Mouse (Mus musculus): ENCODE results near the gene Mbtps1. TPM values are rescaled to one million over a fixed set of nuclear protein-coding genes. Genes with fewer than 3 reads are reported as not detected.

Gene Mbtps1
- polyA plus RNA-seq (2015; fragmentation: Nextera tagmentation; extraction: Ambion mirVana), result 78.0 and 82.5 TPM in 2 replicates

- ATAC-seq, result peak; percentile 95
- 5% methylated on average over 63 of the region's 63 CpGs for WGBS
Observed at GRCm38 (mm10) chr8:119558603-119559401, at the start of gene Mbtps1. Gene Mbtps1, minus strand, starts transcription at chr8:119558735.

GRCm38 (mm10) chr8:119606224-119606623 is 47.7 kb upstream of the Mbtps1 start:
- H3K4me3 ChIP-seq (ENCODE audit: low read length), result no peak overlapping the region
- WGBS, result 87% methylated on average over 2 of the region's 2 CpGs
- peaks cover 11% of the 10 kb centered on the region for H3K4me1 ChIP-seq (ENCODE audit: control insufficient read depth, insufficient read depth, low read length)
- H3K27ac ChIP-seq (ENCODE audit: low read length), result no peak overlapping the region
- no peak overlapping the region for H3K9ac ChIP-seq (ENCODE audit: low read depth, low read length)
- H3K36me3 ChIP-seq (ENCODE audit: control insufficient read depth, insufficient read depth, low read length), result peaks cover 3% of the 10 kb centered on the region; the same call in 1 of the 2 replicates
- ATAC-seq, result no peak
- 0 out of 2 replicates have a peak, but pooled peaks cover 10% of the 10 kb centered on the region for H3K9me3 ChIP-seq (ENCODE audit: control insufficient read depth, low read length)
- H3K27me3 ChIP-seq (replicated peaks; ENCODE audit: control insufficient read depth, insufficient read depth, low read length), result no peaks in the 10 kb centered on the region
- H3K4me2 ChIP-seq (ENCODE audit: low read depth, low read length), result no peak overlapping the region

More at GRCm38 (mm10) chr8:119558603-119559401, at the start of gene Mbtps1:
- no peaks in the 10 kb centered on the region for H3K36me3 ChIP-seq (ENCODE audit: control insufficient read depth, insufficient read depth, low read length)
- peak within 1 kb of the TSS; percentile 90 for H3K9ac ChIP-seq (ENCODE audit: low read depth, low read length)
- H3K4me2 ChIP-seq (ENCODE audit: low read depth, low read length), result peak within 1 kb of the TSS; percentile 78
- H3K4me1 ChIP-seq (ENCODE audit: control insufficient read depth, insufficient read depth, low read length), result peaks cover 23% of the 10 kb centered on the region
- no peaks in the 10 kb centered on the region for H3K9me3 ChIP-seq (ENCODE audit: control insufficient read depth, low read length)
- H3K27ac ChIP-seq (ENCODE audit: low read length), result peak within 1 kb of the TSS; percentile 89
- peak within 1 kb of the TSS; percentile 77 for H3K4me3 ChIP-seq (ENCODE audit: low read length)
- no peaks in the 10 kb centered on the region for H3K27me3 ChIP-seq (replicated peaks; ENCODE audit: control insufficient read depth, insufficient read depth, low read length)

DNA sequence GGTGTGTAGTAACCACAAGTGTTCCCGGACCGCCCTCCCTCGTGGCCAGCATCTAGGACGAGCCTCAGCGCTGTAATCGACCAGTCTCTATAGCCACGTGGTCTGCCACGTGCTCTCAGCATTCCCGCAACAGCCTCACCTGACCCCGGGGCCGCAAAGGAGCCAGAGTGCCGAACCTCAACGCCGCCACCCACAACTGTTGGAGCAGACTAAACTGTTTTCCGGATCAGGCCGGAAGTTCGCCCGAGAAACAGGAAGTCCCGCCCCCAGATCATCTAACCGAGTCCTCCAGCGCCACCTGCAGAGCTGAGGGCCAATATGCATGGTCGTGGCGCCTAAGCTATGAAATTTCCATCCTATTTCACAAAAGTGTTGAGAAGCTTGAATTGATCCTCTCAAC is 46.5 kb upstream of the Mbtps1 start, which contains the start of gene Taf1c:
Taf1c (minus strand) TSS at position 227 of the 400 bp plus-strand sequence.
- H3K4me1 ChIP-seq (ENCODE audit: control insufficient read depth, insufficient read depth, low read length), result peaks cover 11% of the 10 kb centered on the region
- peak; percentile 88 for ATAC-seq
- H3K36me3 ChIP-seq (ENCODE audit: control insufficient read depth, insufficient read depth, low read length), result peaks cover 8% of the 10 kb centered on the region; the same call in 1 of the 2 replicates
- WGBS, result under 1% methylated on average over 23 of the region's 23 CpGs
- 0 out of 2 replicates have a peak, but pooled peaks cover 10% of the 10 kb centered on the region for H3K9me3 ChIP-seq (ENCODE audit: control insufficient read depth, low read length)
- H3K4me3 ChIP-seq (ENCODE audit: low read length), result peak within 1 kb of the TSS; percentile 71
- peak within 1 kb of the TSS; percentile 67 for H3K27ac ChIP-seq (ENCODE audit: low read length)
- H3K9ac ChIP-seq (ENCODE audit: low read depth, low read length), result peak within 1 kb of the TSS; percentile 83
- H3K4me2 ChIP-seq (ENCODE audit: low read depth, low read length), result peak within 1 kb of the TSS; percentile 81
- H3K27me3 ChIP-seq (replicated peaks; ENCODE audit: control insufficient read depth, insufficient read depth, low read length), result no peaks in the 10 kb centered on the region

DNA sequence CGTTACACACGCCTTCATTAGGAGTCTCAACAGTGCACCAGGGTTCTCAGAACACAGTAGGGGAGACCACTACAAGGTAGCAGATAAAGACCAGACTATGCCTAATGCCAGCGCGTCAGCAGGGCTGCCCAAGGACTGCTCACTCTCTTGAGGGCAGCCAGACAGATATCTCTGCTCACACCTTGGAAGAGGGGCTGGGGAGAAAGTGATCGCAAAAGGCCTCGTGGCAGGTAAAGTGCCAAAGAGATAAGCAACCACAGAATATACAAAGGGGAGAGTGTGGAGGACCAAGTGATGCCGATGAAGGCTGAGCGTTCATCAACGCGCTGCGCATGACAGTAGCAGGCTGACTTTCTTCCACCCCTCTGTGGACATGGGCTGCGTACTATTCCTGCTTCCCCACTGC is 45.9 kb upstream of the Mbtps1 start:
- Histone ChIP-seq H3K9me3 (ENCODE audit: control insufficient read depth, low read length) (0 out of 2 replicates have a peak, but pooled peaks cover 6% of the 10 kb centered on the region), H3K4me3 (ENCODE audit: low read length) (peak overlapping the region; percentile 71), H3K36me3 (ENCODE audit: control insufficient read depth, insufficient read depth, low read length) (peaks cover 9% of the 10 kb centered on the region; the same call in 1 of the 2 replicates), H3K4me2 (ENCODE audit: low read depth, low read length) (peak overlapping the region; percentile 81), H3K9ac (ENCODE audit: low read depth, low read length) (peak overlapping the region; percentile 83), H3K4me1 (ENCODE audit: control insufficient read depth, insufficient read depth, low read length) (peaks cover 11% of the 10 kb centered on the region), H3K27me3 (replicated peaks; ENCODE audit: control insufficient read depth, insufficient read depth, low read length) (no peaks in the 10 kb centered on the region), H3K27ac (ENCODE audit: low read length) (no peak overlapping the region; the same call in 1 of the 2 replicates)
- WGBS, result 26% methylated on average over 12 of the region's 12 CpGs
- peak; percentile 37; the same call in 1 of the 2 replicates for ATAC-seq

GRCm38 (mm10) chr8:119603771-119604170 is 45.2 kb upstream of the Mbtps1 start:
- H3K4me3 ChIP-seq (ENCODE audit: low read length), result peak overlapping the region; percentile 71
- H3K9ac ChIP-seq (ENCODE audit: low read depth, low read length), result peak overlapping the region; percentile 83

DNA sequence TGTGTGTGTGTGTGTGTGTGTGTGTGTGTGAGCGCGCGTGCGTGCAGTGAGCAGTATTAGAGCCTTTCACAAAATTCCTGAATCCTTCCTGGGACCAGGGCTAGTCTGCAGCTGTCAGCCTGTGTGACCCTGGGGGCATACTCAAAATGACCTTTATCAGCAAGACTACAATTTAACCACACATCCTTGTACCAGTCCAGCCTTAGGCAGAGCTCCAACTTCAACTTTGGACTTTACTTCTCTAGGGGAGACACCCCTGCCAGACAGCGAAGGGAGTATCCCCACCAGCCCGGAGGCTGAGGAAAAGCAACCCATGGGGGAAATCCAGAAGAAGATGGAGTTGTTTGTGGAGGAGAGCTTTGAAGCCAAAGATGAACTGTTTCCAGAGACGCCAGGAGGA is 32.9 kb upstream of the Mbtps1 start:
- ATAC-seq, result peak; percentile 12; the same call in 1 of the 2 replicates
- H3K27ac ChIP-seq (ENCODE audit: low read length), result peak overlapping the region; percentile 17
- no peaks in the 10 kb centered on the region for H3K27me3 ChIP-seq (replicated peaks; ENCODE audit: control insufficient read depth, insufficient read depth, low read length)
- H3K4me3 ChIP-seq (ENCODE audit: low read length), result no peak overlapping the region
- 78% methylated on average over 7 of the region's 7 CpGs for WGBS
- no peaks in the 10 kb centered on the region for H3K36me3 ChIP-seq (ENCODE audit: control insufficient read depth, insufficient read depth, low read length)
- H3K9me3 ChIP-seq (ENCODE audit: control insufficient read depth, low read length), result no peaks in the 10 kb centered on the region
- peaks cover 11% of the 10 kb centered on the region for H3K4me1 ChIP-seq (ENCODE audit: control insufficient read depth, insufficient read depth, low read length)
- no peak overlapping the region for H3K4me2 ChIP-seq (ENCODE audit: low read depth, low read length)
- no peak overlapping the region for H3K9ac ChIP-seq (ENCODE audit: low read depth, low read length)

More at GRCm38 (mm10) chr8:119603771-119604170, 45.2 kb upstream of the Mbtps1 start:
- Histone ChIP-seq H3K27ac (ENCODE audit: low read length) (no peak overlapping the region), H3K36me3 (ENCODE audit: control insufficient read depth, insufficient read depth, low read length) (peaks cover 15% of the 10 kb centered on the region; the same call in 1 of the 2 replicates), H3K4me2 (ENCODE audit: low read depth, low read length) (peak overlapping the region; percentile 81), H3K4me1 (ENCODE audit: control insufficient read depth, insufficient read depth, low read length) (peaks cover 11% of the 10 kb centered on the region), H3K27me3 (replicated peaks; ENCODE audit: control insufficient read depth, insufficient read depth, low read length) (no peaks in the 10 kb centered on the region), H3K9me3 (ENCODE audit: control insufficient read depth, low read length) (0 out of 2 replicates have a peak, but pooled peaks cover under 1% of the 10 kb centered on the region)
- 92% methylated on average over 4 of the region's 4 CpGs for WGBS
- no peak for ATAC-seq

- no peak overlapping the region for H3K4me2 ChIP-seq (ENCODE audit: low read depth, low read length)
- no peaks in the 10 kb centered on the region for H3K9me3 ChIP-seq (ENCODE audit: control insufficient read depth, low read length)
- H3K4me1 ChIP-seq (ENCODE audit: control insufficient read depth, insufficient read depth, low read length), result peaks cover 9% of the 10 kb centered on the region; the same call in 1 of the 2 replicates
- 60% methylated on average over 14 of the region's 14 CpGs for WGBS
- H3K27ac ChIP-seq (ENCODE audit: low read length), result peak overlapping the region; percentile 79
- no peak overlapping the region; the same call in 1 of the 2 replicates for H3K9ac ChIP-seq (ENCODE audit: low read depth, low read length)
- H3K4me3 ChIP-seq (ENCODE audit: low read length), result no peak overlapping the region
- H3K36me3 ChIP-seq (ENCODE audit: control insufficient read depth, insufficient read depth, low read length), result no peaks in the 10 kb centered on the region
- H3K27me3 ChIP-seq (replicated peaks; ENCODE audit: control insufficient read depth, insufficient read depth, low read length), result no peaks in the 10 kb centered on the region
- ATAC-seq, result peak; percentile 90
Observed at GRCm38 (mm10) chr8:119590348-119590747, 31.8 kb upstream of the Mbtps1 start.

- no peak for ATAC-seq
- Histone ChIP-seq H3K27ac (ENCODE audit: low read length) (no peak overlapping the region), H3K4me3 (ENCODE audit: low read length) (no peak overlapping the region), H3K4me1 (ENCODE audit: control insufficient read depth, insufficient read depth, low read length) (peaks cover 7% of the 10 kb centered on the region; the same call in 1 of the 2 replicates), H3K9ac (ENCODE audit: low read depth, low read length) (no peak overlapping the region), H3K36me3 (ENCODE audit: control insufficient read depth, insufficient read depth, low read length) (no peaks in the 10 kb centered on the region), H3K27me3 (replicated peaks; ENCODE audit: control insufficient read depth, insufficient read depth, low read length) (no peaks in the 10 kb centered on the region), H3K4me2 (ENCODE audit: low read depth, low read length) (no peak overlapping the region), H3K9me3 (ENCODE audit: control insufficient read depth, low read length) (no peaks in the 10 kb centered on the region)
- 35% methylated on average over 10 of the region's 10 CpGs for WGBS
Observed at GRCm38 (mm10) chr8:119588844-119589243, 30.3 kb upstream of the Mbtps1 start.

GRCm38 (mm10) chr8:119588321-119588720 is 29.8 kb upstream of the Mbtps1 start:
- Histone ChIP-seq H3K27me3 (replicated peaks; ENCODE audit: control insufficient read depth, insufficient read depth, low read length) (no peaks in the 10 kb centered on the region), H3K4me1 (ENCODE audit: control insufficient read depth, insufficient read depth, low read length) (peaks cover 7% of the 10 kb centered on the region; the same call in 1 of the 2 replicates), H3K9me3 (ENCODE audit: control insufficient read depth, low read length) (no peaks in the 10 kb centered on the region), H3K4me2 (ENCODE audit: low read depth, low read length) (no peak overlapping the region), H3K9ac (ENCODE audit: low read depth, low read length) (no peak overlapping the region), H3K27ac (ENCODE audit: low read length) (no peak overlapping the region), H3K36me3 (ENCODE audit: control insufficient read depth, insufficient read depth, low read length) (no peaks in the 10 kb centered on the region), H3K4me3 (ENCODE audit: low read length) (no peak overlapping the region)
- ATAC-seq, result no peak
- WGBS, result 64% methylated on average over 4 of the region's 4 CpGs
